Mouse (Mus musculus): ENCODE results near the gene Prr15l. TPM values are rescaled to one million over a fixed set of nuclear protein-coding genes. Genes with fewer than 3 reads are reported as not detected.

The Prr15l gene
- polyA plus RNA-seq, 1 experiment from 2014 or later: 0.53 TPM

Other genes starting within 250 kb of the Prr15l start
- 4.3 and 6.1 TPM in 2 replicates for gene Snx11, start 150.5 kb upstream of the Prr15l start, polyA plus RNA-seq (2014; fragmentation: Nextera tagmentation; extraction: Ambion mirVana)
- gene Cbx1, start 139.0 kb upstream of the Prr15l start, polyA plus RNA-seq (2014; fragmentation: Nextera tagmentation; extraction: Ambion mirVana): 41.1 and 44.2 TPM in 2 replicates
- 49.7 and 55.1 TPM in 2 replicates for gene Nfe2l1, start 98.1 kb upstream of the Prr15l start, polyA plus RNA-seq (2014; fragmentation: Nextera tagmentation; extraction: Ambion mirVana)
- gene Copz2, start 78.2 kb upstream of the Prr15l start, polyA plus RNA-seq (2014; fragmentation: Nextera tagmentation; extraction: Ambion mirVana): 134 and 141 TPM in 2 replicates
- gene Cdk5rap3, start 11.6 kb upstream of the Prr15l start, polyA plus RNA-seq (2014; fragmentation: Nextera tagmentation; extraction: Ambion mirVana): 44.7 and 50.9 TPM in 2 replicates
- gene Pnpo, start 15.9 kb downstream of the Prr15l start, polyA plus RNA-seq (2014; fragmentation: Nextera tagmentation; extraction: Ambion mirVana): 32.3 and 47.6 TPM in 2 replicates
- 14.7 and 15.0 TPM in 2 replicates for gene Sp2, start 54.9 kb downstream of the Prr15l start, polyA plus RNA-seq (2014; fragmentation: Nextera tagmentation; extraction: Ambion mirVana)
- 0.11 TPM in 1 of 2 replicates, not detected in the other for gene Sp6, start 85.3 kb downstream of the Prr15l start, polyA plus RNA-seq (2014; fragmentation: Nextera tagmentation; extraction: Ambion mirVana)
- gene Scrn2, start 101.8 kb downstream of the Prr15l start, polyA plus RNA-seq (2014; fragmentation: Nextera tagmentation; extraction: Ambion mirVana): 12.9 and 14.4 TPM in 2 replicates
- gene Lrrc46, start 113.3 kb downstream of the Prr15l start, polyA plus RNA-seq (2014; fragmentation: Nextera tagmentation; extraction: Ambion mirVana): 0.35 and 0.54 TPM in 2 replicates
- 76.9 and 80.1 TPM in 2 replicates for gene Mrpl10, start 113.5 kb downstream of the Prr15l start, polyA plus RNA-seq (2014; fragmentation: Nextera tagmentation; extraction: Ambion mirVana)
- 3.9 and 4.6 TPM in 2 replicates for gene Osbpl7, start 122.5 kb downstream of the Prr15l start, polyA plus RNA-seq (2014; fragmentation: Nextera tagmentation; extraction: Ambion mirVana)
- gene Tbx21, start 187.2 kb downstream of the Prr15l start, polyA plus RNA-seq (2014; fragmentation: Nextera tagmentation; extraction: Ambion mirVana): 0.08 TPM in 1 of 2 replicates, not detected in the other
- 7.1 and 7.3 TPM in 2 replicates for gene Tbkbp1, start 223.4 kb downstream of the Prr15l start, polyA plus RNA-seq (2014; fragmentation: Nextera tagmentation; extraction: Ambion mirVana)